Mouse (Mus musculus): ENCODE measurements around the gene Unc13d. TPM values are rescaled to one million over a fixed set of nuclear protein-coding genes. Genes with fewer than 3 reads are reported as not detected.
A peak's percentile ranks its signal among the peaks of the same experiment; 100 is the strongest.
"Not testable (repeated sequence)": the region's sequence is repeated elsewhere in the genome, so short reads cannot be mapped to it uniquely, and the experiment has no call there.

Unc13d gene
- polyA plus RNA-seq, 1 experiment from 2014 or later: 14.9 TPM

DNA sequence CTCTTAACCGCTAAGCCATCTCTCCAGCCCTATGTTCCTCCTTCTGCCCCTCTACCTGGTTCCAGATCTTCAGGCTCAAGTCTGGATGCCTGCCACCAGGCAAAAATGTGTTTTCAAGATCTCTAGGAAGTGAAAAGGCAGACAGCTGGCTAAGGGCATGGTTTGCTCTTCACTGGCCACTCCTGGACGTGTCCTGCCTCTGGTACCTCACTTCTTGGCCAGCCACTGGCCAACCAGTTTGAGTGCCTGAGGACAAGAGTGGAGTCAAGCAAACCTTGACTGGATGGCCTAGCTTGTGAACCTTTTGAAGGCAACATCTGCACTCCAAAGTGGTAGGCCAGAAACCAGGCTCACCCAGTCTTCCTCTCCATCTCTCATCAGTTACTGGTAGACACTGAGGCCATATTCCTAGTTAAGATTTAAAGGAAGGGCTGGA, 57.8 kb downstream of the Unc13d start:
- Histone ChIP-seq H3K9ac (replicated peaks; ENCODE audit: low read depth) (no peak overlapping the region), H3K27ac (ENCODE audit: low read length) (no peak overlapping the region)

DNA sequence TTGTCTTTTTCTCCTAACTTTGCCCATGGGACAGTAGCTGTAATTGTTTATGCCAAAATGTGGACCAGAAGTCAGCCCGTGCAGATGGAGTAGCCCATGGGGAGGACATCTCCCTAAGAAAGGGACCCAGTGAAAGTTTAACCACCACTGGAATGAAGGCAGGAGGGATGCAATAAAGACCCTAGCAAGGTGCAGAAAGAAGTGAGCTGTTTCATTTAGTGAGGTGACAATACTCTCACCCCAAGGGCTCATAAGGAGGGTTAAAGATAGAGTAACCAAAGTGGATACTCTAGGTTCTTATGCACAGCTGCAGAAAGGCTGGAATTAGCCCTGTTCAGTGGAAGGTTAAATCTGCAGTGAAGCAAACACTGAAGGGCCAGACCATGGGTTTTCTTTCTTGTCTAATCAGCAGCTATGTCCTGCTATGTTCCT, 58.4 kb downstream of the Unc13d start:
- WGBS: 64% methylated on average over 1 of the region's 1 CpGs
- H3K9me3 ChIP-seq (ENCODE audit: low read length): no peaks in the 10 kb centered on the region
- no peak overlapping the region for H3K4me3 ChIP-seq (ENCODE audit: low read depth, low read length)
- no peaks in the 10 kb centered on the region; the same call in 1 of the 2 replicates for H3K4me1 ChIP-seq (ENCODE audit: insufficient read depth, low read depth, low read length)
- no peaks in the 10 kb centered on the region for H3K27me3 ChIP-seq (replicated peaks; ENCODE audit: insufficient read depth, low read length)
- no peak overlapping the region for H3K9ac ChIP-seq (replicated peaks; ENCODE audit: low read depth)
- no peak overlapping the region for H3K4me2 ChIP-seq (replicated peaks; ENCODE audit: low read depth, low read length)
- DNase-seq (ENCODE audit: low spot score) (peak; percentile 60), ATAC-seq (no peak)
- H3K27ac ChIP-seq (ENCODE audit: low read length): no peak overlapping the region
- TF ChIP-seq CTCF (IDR thresholded peaks at IDR 0.05): no peak
- 0 out of 2 replicates have a peak, but pooled peaks have one; percentile 13 for TF ChIP-seq EP300 (IDR thresholded peaks at IDR 0.05)
- peaks cover 10% of the 10 kb centered on the region for H3K36me3 ChIP-seq (ENCODE audit: insufficient read depth, low read length)

More for the DNA sequence above, 57.8 kb downstream of the Unc13d start:
- Histone ChIP-seq H3K9me3 (ENCODE audit: low read length) (no peaks in the 10 kb centered on the region), H3K4me2 (replicated peaks; ENCODE audit: low read depth, low read length) (no peak overlapping the region), H3K27me3 (replicated peaks; ENCODE audit: insufficient read depth, low read length) (no peaks in the 10 kb centered on the region), H3K36me3 (ENCODE audit: insufficient read depth, low read length) (peaks cover 10% of the 10 kb centered on the region), H3K4me3 (ENCODE audit: low read depth, low read length) (no peak overlapping the region), H3K4me1 (ENCODE audit: insufficient read depth, low read depth, low read length) (no peaks in the 10 kb centered on the region; the same call in 1 of the 2 replicates)
- ATAC-seq: no peak; the same call in 1 of the 2 replicates
- WGBS: 44% methylated on average over 2 of the region's 2 CpGs
- TF ChIP-seq CTCF (IDR thresholded peaks at IDR 0.05): no peak
- no peak for TF ChIP-seq EP300 (IDR thresholded peaks at IDR 0.05)
- peak; percentile 61 for DNase-seq (ENCODE audit: low spot score)

DNA sequence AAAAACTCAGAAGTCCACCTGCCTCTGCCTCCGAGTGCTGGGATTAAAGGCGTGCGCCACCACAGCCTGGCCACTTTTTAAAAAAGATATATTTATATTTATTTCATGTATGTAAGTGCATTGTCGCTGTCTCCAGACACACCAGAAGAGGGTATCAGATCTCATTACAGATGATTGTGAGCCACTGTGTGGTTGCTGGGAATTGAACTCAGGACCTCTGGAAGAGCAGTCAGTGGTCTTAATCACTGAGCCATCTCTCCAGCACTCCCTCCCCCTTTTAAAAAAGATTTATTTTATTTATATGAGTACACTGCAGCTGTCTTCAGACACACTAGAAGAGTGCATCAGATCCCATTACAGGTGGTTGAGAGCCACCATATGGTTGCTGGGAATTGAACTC, 58.9 kb downstream of the Unc13d start:
- 90% methylated on average over 4 of the region's 4 CpGs for WGBS
- H3K4me3 ChIP-seq (ENCODE audit: low read depth, low read length); H3K9me3 ChIP-seq (ENCODE audit: low read length); H3K4me2 ChIP-seq (replicated peaks; ENCODE audit: low read depth, low read length); ATAC-seq; H3K9ac ChIP-seq (replicated peaks; ENCODE audit: low read depth); H3K27me3 ChIP-seq (replicated peaks; ENCODE audit: insufficient read depth, low read length); H3K27ac ChIP-seq (ENCODE audit: low read length); DNase-seq (ENCODE audit: low spot score); H3K4me1 ChIP-seq (ENCODE audit: insufficient read depth, low read depth, low read length): not testable (repeated sequence)
- H3K36me3 ChIP-seq (ENCODE audit: insufficient read depth, low read length): peaks cover 10% of the 10 kb centered on the region

DNA sequence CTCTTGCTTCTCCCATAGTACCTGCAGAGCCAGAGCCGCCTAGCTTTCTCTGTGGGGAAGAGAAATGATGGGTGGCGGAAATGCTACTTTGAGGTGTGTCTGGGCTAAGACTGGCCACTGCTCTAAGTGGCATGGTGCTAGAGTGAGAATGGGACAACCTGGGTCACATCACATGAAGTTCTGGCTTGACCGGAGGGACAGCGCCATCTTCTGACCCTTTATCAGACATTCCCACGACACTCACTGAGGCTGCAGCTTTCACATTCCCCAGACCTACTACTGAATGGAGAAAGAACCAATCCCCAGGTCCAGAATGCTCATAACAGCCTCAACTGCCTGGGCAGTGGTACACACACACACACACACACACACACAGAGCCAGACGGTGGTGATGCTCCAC, 59.7 kb downstream of the Unc13d start:
- H3K36me3 ChIP-seq (ENCODE audit: insufficient read depth, low read length): peaks cover 10% of the 10 kb centered on the region
- ATAC-seq (peak; percentile 39), DNase-seq (ENCODE audit: low spot score) (peak; percentile 84)
- no peak overlapping the region for H3K4me2 ChIP-seq (replicated peaks; ENCODE audit: low read depth, low read length)
- no peak overlapping the region for H3K9ac ChIP-seq (replicated peaks; ENCODE audit: low read depth)
- no peaks in the 10 kb centered on the region; the same call in 1 of the 2 replicates for H3K4me1 ChIP-seq (ENCODE audit: insufficient read depth, low read depth, low read length)
- H3K4me3 ChIP-seq (ENCODE audit: low read depth, low read length): no peak overlapping the region
- no peak overlapping the region for H3K27ac ChIP-seq (ENCODE audit: low read length)
- WGBS: 34% methylated on average over 6 of the region's 6 CpGs
- H3K27me3 ChIP-seq (replicated peaks; ENCODE audit: insufficient read depth, low read length): no peaks in the 10 kb centered on the region
- TF ChIP-seq EP300 (IDR thresholded peaks at IDR 0.05) (no peak), CTCF (IDR thresholded peaks at IDR 0.05) (peak; percentile 78)
- no peaks in the 10 kb centered on the region for H3K9me3 ChIP-seq (ENCODE audit: low read length)

DNA sequence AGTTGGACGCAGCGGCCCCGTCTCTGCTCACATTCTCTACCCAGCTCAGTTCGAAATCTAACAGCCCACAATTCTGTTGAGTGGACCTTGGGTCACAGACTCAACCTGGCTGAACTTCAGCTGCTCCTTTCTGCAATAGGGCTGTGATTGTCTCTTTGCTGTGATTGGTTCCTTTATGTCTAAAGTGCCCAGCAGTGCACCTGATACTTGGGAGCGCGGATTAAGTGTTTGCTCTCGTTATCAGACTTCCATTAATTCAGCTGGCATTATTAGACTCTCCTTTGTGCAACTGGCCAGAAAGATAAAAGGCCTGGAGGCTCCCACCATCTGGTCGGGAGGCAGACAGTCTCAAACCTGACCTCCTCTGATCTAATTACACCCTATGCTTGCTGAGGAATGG, 62.9 kb downstream of the Unc13d start:
- peak; percentile 28 for ATAC-seq
- peak overlapping the region; percentile 6; the same call in 1 of the 2 replicates for H3K27ac ChIP-seq (ENCODE audit: low read length)
- H3K9me3 ChIP-seq (ENCODE audit: low read length): no peaks in the 10 kb centered on the region
- DNase-seq (ENCODE audit: low spot score): peak; percentile 71
- no peak overlapping the region for H3K4me3 ChIP-seq (ENCODE audit: low read depth, low read length)
- WGBS: 42% methylated on average over 8 of the region's 8 CpGs
- no peak overlapping the region for H3K9ac ChIP-seq (replicated peaks; ENCODE audit: low read depth)
- no peaks in the 10 kb centered on the region for H3K27me3 ChIP-seq (replicated peaks; ENCODE audit: insufficient read depth, low read length)
- no peak overlapping the region for H3K4me2 ChIP-seq (replicated peaks; ENCODE audit: low read depth, low read length)
- H3K4me1 ChIP-seq (ENCODE audit: insufficient read depth, low read depth, low read length): 0 out of 2 replicates have a peak, but pooled peaks cover 2% of the 10 kb centered on the region
- TF ChIP-seq CTCF (IDR thresholded peaks at IDR 0.05) (no peak), EP300 (IDR thresholded peaks at IDR 0.05) (no peak)
- H3K36me3 ChIP-seq (ENCODE audit: insufficient read depth, low read length): no peaks in the 10 kb centered on the region

DNA sequence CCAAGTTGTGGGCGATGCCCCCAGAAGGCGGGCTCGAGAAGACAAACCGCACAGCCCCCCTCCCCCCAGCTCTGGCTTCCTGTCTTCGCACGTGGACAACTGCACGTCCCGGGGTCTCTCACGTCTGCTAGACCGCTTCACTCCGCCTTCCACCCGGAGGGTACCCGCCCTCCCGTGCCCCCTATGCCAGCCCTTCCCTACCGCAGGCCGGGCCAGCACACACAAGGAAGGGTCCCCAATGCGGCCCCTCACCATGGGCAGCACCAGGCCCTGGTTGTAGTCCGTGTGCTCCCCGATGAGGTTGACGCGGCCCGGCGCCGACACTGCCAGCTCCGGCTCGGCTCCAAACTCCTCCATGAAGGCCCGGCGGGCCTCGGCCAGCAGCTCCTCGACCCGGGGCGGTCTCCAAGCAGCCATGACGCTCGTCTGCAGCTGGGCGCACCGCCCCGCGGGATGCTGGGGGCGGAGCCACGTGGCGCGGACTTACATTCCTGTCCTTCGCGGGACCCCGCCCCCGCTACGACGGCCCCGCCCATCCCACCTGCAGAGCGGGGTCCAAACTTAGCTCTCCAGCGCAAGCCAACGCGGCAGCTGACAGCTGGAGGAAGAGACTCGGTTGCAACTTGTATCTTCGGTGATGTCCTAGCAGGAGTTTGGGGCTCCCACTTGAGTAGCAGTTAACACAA, 65.4 kb downstream of the Unc13d start, which contains the start of gene Galk1:
Gene Galk1 (minus strand): TSS at position 458 of the 686 bp plus-strand sequence.
- H3K27me3 ChIP-seq (replicated peaks; ENCODE audit: insufficient read depth, low read length): no peaks in the 10 kb centered on the region
- ATAC-seq (peak; percentile 93), DNase-seq (ENCODE audit: low spot score) (peak; percentile 95)
- H3K4me1 ChIP-seq (ENCODE audit: insufficient read depth, low read depth, low read length): 0 out of 2 replicates have a peak, but pooled peaks cover 2% of the 10 kb centered on the region
- H3K36me3 ChIP-seq (ENCODE audit: insufficient read depth, low read length): 0 out of 2 replicates have a peak, but pooled peaks cover 9% of the 10 kb centered on the region
- H3K9me3 ChIP-seq (ENCODE audit: low read length): no peaks in the 10 kb centered on the region
- WGBS: under 1% methylated on average over 55 of the region's 55 CpGs
- H3K9ac ChIP-seq (replicated peaks; ENCODE audit: low read depth): peak within 1 kb of the TSS; percentile 78
- peak within 1 kb of the TSS; percentile 93 for H3K4me2 ChIP-seq (replicated peaks; ENCODE audit: low read depth, low read length)
- H3K27ac ChIP-seq (ENCODE audit: low read length): peak within 1 kb of the TSS; percentile 88
- peak within 1 kb of the TSS; percentile 61 for H3K4me3 ChIP-seq (ENCODE audit: low read depth, low read length)
- no peak for TF ChIP-seq EP300 (IDR thresholded peaks at IDR 0.05)
- TF ChIP-seq CTCF (IDR thresholded peaks at IDR 0.05): no peak

Other genes with a start within 250 kb of the Unc13d start
- 0.57 and 0.68 TPM in 2 replicates for gene Myo15b, start 219.6 kb downstream of the Unc13d start, polyA plus RNA-seq (2015; fragmentation: Nextera tagmentation; extraction: Ambion mirVana)
- 25.8 and 27.6 TPM in 2 replicates for gene Smim5, start 178.0 kb downstream of the Unc13d start, polyA plus RNA-seq (2015; fragmentation: Nextera tagmentation; extraction: Ambion mirVana)
- gene Smim6, start 165.9 kb downstream of the Unc13d start, polyA plus RNA-seq (2015; fragmentation: Nextera tagmentation; extraction: Ambion mirVana): 58.1 and 61.5 TPM in 2 replicates
- 21.2 and 22.8 TPM in 2 replicates for gene Sap30bp, start 144.7 kb downstream of the Unc13d start, polyA plus RNA-seq (2015; fragmentation: Nextera tagmentation; extraction: Ambion mirVana)
- gene Recql5, start 144.5 kb downstream of the Unc13d start, polyA plus RNA-seq (2015; fragmentation: Nextera tagmentation; extraction: Ambion mirVana): 9.2 and 9.9 TPM in 2 replicates
- 3.8 and 4.2 TPM in 2 replicates for gene Itgb4, start 103.3 kb downstream of the Unc13d start, polyA plus RNA-seq (2015; fragmentation: Nextera tagmentation; extraction: Ambion mirVana)
- 91.0 and 95.6 TPM in 2 replicates for gene Galk1, start 65.2 kb downstream of the Unc13d start, polyA plus RNA-seq (2015; fragmentation: Nextera tagmentation; extraction: Ambion mirVana)
- 1,667 and 1,708 TPM in 2 replicates for gene H3f3b, start 50.0 kb downstream of the Unc13d start, polyA plus RNA-seq (2015; fragmentation: Nextera tagmentation; extraction: Ambion mirVana)
- gene Unk, start 47.6 kb downstream of the Unc13d start, polyA plus RNA-seq (2015; fragmentation: Nextera tagmentation; extraction: Ambion mirVana): 14.5 and 15.0 TPM in 2 replicates
- 84.8 and 108 TPM in 2 replicates for gene Wbp2, start 9.0 kb upstream of the Unc13d start, polyA plus RNA-seq (2015; fragmentation: Nextera tagmentation; extraction: Ambion mirVana)
- gene Trim47, start 49.2 kb upstream of the Unc13d start, polyA plus RNA-seq (2015; fragmentation: Nextera tagmentation; extraction: Ambion mirVana): 26.3 and 28.8 TPM in 2 replicates
- 3.9 TPM in 2 replicates for gene Trim65, start 53.2 kb upstream of the Unc13d start, polyA plus RNA-seq (2015; fragmentation: Nextera tagmentation; extraction: Ambion mirVana)
- 44.1 and 45.9 TPM in 2 replicates for gene Mrpl38, start 60.9 kb upstream of the Unc13d start, polyA plus RNA-seq (2015; fragmentation: Nextera tagmentation; extraction: Ambion mirVana)
- gene Fbf1, start 90.2 kb upstream of the Unc13d start, polyA plus RNA-seq (2015; fragmentation: Nextera tagmentation; extraction: Ambion mirVana): 11.9 and 16.6 TPM in 2 replicates
- gene Ten1, start 120.9 kb upstream of the Unc13d start, polyA plus RNA-seq (2015; fragmentation: Nextera tagmentation; extraction: Ambion mirVana): 74.7 and 79.0 TPM in 2 replicates
- 31.7 and 33.5 TPM in 2 replicates for gene Acox1, start 121.1 kb upstream of the Unc13d start, polyA plus RNA-seq (2015; fragmentation: Nextera tagmentation; extraction: Ambion mirVana)
- 2.9 and 4.2 TPM in 2 replicates for gene Evpl, start 160.1 kb upstream of the Unc13d start, polyA plus RNA-seq (2015; fragmentation: Nextera tagmentation; extraction: Ambion mirVana)
- 43.0 and 47.4 TPM in 2 replicates for gene Srp68, start 196.3 kb upstream of the Unc13d start, polyA plus RNA-seq (2015; fragmentation: Nextera tagmentation; extraction: Ambion mirVana)
- 0.11 TPM in 1 of 2 replicates, not detected in the other for gene Galr2, start 203.0 kb upstream of the Unc13d start, polyA plus RNA-seq (2015; fragmentation: Nextera tagmentation; extraction: Ambion mirVana)
- gene Exoc7, start 229.3 kb upstream of the Unc13d start, polyA plus RNA-seq (2015; fragmentation: Nextera tagmentation; extraction: Ambion mirVana): 41.3 and 41.9 TPM in 2 replicates